Mouse (Mus musculus): ENCODE measurements around the gene Swi5.

The Swi5 gene

DNA sequence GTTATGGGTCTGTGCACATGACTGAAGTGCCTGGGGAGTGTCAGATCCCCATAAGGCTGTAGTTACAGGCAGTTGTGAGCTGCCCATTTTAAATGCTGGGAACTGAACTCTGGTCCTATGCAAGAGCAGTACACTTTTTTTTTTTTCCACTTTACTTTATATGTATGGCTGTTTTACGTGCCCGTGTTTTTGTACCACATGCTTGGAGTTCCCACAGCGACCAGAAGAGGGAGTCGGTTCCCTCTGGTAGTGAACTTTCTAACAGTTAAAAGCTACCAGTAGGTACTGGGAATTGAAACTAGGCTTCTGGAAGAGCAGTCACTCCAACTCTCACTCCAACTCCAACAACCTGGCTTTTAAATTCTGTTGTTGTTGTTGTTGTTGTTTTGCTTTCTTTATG, 27.2 kb downstream of the Swi5 start:
- peak; percentile 41 to 73 for DNase-seq (ENCODE audit: low spot score in 2 of 2)

GRCm38 (mm10) chr2:32259657-32260417, 28.0 kb downstream of the Swi5 start, which contains the start of gene Uck1:
Uck1 (minus strand) TSS chr2:32260159.
- DNase-seq (ENCODE audit: low spot score in 2 of 2): peak; percentile 83 to 84

GRCm38 (mm10) chr2:32258887-32259533, 28.9 kb downstream of the Swi5 start:
- DNase-seq (ENCODE audit: low spot score in 2 of 2): no peak

GRCm38 (mm10) chr2:32256273-32256672, 31.6 kb downstream of the Swi5 start:
- no peak for DNase-seq (ENCODE audit: low spot score in 2 of 2)

- no peak for DNase-seq (ENCODE audit: low spot score in 2 of 2)
These were observed 33.3 kb downstream of the Swi5 start for GRCm38 (mm10) chr2:32254563-32254962.

DNA sequence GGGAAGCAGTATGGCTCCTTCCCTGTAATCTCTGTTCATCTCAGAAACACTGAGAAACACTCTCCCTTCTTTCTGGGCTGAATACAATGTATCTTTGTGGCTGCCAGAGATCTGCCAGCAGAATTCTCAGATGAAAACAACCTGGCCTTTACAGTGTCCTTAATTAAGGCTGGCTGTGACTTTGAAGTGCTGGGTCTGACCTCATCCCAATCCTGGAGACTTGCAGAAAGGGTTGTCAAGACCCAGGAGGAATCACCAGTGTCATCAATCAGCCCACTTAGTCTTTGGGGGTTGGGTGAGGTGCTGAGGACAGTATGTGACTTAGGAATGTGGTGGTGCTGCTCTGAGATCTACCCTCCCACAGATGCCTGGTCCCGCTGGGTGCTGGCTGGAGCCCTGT, 34.5 kb downstream of the Swi5 start:
- DNase-seq (ENCODE audit: low spot score in 2 of 2): no peak

- no peak for DNase-seq (ENCODE audit: low spot score in 2 of 2)
These were observed 35.2 kb downstream of the Swi5 start for GRCm38 (mm10) chr2:32252658-32253057.

- DNase-seq (ENCODE audit: low spot score in 2 of 2): no peak
These were observed 35.9 kb downstream of the Swi5 start for GRCm38 (mm10) chr2:32251791-32252527.

DNA sequence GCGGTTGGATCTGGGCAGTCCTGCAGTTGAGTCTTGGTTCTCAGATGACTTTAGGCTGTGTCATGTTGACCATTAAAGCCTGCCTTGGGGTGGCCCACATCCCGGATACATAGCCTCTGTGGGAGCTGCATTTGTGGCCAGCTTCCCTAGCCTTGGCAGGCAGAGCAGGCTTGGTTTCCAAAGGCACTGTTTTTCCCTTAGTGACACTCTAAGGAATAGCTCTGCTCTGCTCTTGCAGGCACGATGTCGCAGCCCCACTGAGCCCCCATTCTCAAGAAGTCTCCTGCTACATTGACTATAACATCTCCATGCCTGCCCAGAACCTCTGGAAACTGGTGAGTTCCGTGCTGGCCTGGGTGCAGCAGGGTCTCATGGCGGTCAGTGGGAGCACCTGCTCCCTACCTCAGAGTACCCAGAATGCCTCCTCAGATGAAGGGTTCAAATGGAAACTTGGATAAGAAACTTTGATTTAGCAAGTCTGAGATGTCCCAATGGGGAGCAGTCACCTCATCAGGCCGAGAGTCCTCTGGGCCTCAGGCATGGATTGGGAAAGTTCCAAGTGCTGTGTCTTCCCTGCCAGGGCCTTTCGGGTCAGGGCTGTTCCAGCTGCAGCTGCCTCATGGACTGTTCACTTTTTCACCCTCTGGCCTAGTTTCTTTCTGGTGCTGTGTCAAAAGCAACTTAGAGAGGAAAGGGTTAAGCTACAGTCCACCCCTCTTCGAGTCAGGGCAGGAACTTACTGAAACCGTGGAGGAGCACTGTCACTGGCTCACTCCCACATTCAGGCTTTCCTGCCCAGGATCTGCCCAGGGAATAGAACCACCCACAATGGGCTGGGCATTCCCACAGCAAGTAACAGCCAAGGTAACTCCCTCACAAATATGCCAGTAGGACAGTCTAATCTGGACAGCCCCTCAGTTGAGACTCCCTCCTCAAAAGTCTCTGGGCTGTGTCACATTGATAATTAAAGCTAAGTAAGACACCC, 39.2 kb downstream of the Swi5 start:
- no peak for DNase-seq (ENCODE audit: low spot score in 2 of 2)

DNA sequence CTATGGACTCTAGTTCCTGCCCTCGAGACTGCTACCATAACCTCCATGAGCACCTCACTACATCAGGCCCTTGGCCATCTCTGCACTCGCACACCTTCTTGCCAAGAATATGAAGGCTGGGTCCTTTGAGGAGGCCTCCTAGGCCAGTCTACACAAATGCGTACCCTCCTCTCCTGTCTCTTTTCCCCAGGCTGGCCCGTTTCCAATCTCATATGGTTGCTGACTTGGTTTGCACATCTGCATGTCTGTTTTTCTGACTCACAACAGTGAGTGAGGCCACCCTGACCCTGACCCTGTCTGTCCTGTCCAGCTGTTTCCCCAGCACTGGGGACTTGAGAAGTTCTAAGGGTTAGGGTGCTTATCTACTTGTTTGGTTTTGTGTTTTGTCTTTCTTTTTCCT, 41.1 kb downstream of the Swi5 start:
- DNase-seq (ENCODE audit: low spot score in 2 of 2): no peak

DNA sequence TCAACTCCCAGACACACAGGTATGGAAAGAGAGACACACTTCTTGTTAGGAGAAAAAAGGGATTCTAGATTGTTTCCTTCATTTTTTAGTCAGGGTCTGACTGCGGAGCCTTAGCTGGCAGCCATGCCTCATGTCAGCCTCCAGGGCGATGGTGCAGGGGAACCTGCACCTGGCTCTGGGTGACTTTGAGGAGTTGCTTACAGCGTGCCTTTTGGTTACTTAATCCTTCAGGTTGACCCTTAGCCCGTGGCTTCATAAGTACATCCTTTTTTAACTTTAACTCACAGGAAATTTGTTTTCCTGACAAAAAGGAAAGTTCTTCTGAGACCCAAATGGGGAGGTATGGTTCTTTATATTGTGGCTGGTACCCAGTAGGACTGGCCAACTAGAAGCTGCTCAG, 44.9 kb downstream of the Swi5 start:
- no peak for DNase-seq (ENCODE audit: low spot score in 2 of 2)

DNA sequence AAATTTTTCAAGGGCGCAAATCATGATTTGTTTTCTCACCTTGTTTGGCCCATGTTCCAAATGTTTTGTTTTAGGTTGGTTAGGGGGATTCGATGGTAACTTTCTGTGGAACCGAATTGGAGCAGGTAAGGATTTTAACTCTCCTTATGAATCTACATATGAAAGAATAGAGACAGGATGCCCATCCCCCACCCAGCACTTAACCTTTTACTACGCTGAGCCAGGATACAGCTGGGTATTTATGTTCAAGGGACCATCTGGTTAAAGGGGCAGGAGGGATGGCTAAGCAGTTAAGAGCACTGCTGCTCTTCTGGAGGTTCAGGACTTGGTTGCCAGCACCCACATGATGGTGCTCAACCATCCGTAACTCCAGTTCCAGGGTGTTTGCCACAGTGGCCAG, 47.3 kb downstream of the Swi5 start:
- DNase-seq (ENCODE audit: low spot score in 2 of 2): no peak

DNA sequence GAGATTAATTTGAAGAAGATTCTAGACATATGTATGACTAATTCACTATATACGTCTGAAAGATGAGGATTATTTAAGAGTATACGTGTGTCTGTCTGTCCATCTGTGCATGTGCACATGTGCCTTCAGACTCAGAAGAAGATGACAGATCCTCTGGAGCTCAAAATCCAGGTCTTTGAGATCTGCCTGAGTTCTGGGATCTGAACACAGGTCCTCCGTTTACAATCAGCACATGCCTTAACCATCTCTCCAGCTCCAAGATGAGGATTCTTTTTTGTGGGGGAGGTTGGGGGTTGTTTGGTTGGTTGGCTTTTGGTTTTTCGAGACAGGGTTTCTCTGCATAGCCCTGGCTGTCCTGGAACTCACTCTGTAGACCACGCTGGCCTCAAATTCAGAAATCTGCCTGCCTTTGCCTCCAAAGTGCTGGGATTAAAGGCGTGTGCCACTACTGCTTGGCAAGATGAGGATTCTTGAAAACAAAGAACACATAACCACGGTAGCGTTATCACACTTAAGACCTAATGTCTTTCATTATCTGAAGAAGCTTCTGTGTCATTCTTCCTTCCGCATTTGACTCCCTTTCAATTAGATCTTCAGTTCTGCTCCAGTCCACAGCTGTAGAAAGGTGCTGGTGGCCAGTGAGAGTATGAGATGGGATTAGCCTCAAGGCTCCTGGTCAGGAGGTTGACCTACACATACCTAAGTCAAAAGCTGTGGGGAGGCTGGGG, 49.0 kb downstream of the Swi5 start:
- no peak for DNase-seq (ENCODE audit: low spot score in 2 of 2)

DNA sequence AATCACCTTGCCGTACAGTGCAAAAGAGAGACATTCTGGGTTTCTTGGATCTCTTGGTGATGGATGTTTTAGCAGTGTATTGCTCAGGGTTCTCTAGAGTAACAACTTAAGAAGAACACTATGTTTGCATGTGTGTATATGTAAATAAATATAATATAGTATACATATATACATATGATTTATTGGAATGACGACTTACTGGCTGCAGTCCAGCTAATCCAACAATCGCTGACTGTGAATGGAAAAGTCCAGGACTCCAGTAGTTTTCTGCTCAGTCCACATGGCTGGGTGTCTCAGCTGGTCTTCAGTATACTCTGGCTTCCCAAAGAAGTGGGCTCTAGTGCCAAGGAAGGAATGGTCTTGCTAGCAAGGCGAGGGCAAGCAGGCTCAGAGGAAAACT, 50.3 kb downstream of the Swi5 start:
- no peak for DNase-seq (ENCODE audit: low spot score in 2 of 2)

- DNase-seq (ENCODE audit: low spot score in 2 of 2): peak in 1 of 2 experiments; percentile 16
These were observed 51.0 kb downstream of the Swi5 start for GRCm38 (mm10) chr2:32236760-32237487.

GRCm38 (mm10) chr2:32235886-32236759, 51.8 kb downstream of the Swi5 start, which contains the start of gene Pomt1:
Pomt1 (plus strand) TSS chr2:32236590.
- DNase-seq (ENCODE audit: low spot score in 2 of 2): peak; percentile 82 to 88

DNA sequence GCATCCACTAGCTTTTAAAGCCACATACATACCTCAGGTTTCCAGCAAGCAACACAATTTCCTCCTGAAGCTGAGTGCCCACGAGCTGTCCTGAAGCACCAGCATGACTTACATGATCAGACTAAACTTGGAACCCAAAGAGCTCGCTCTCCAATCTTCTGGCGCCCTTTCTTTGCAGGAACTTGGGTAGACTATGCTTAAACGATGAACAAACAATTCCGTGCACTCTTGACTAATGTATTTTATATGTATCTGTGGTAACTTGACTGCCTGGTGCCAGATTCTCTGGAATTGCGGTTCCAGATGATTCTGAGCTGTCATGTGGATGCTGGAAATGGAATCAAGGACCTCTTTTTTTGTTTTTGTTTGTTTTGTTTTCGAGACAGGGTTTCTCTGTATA, 52.4 kb downstream of the Swi5 start:
- DNase-seq (ENCODE audit: low spot score in 2 of 2): no peak
